Mouse (Mus musculus) erythroid progenitor cell, adult 5-6 weeks (primary cell): ENCODE measurements around the gene Pla2g2c. TPM values are rescaled to one million over a fixed set of nuclear protein-coding genes. Genes with fewer than 3 reads are reported as not detected.

ENCODE experiments used
- ATAC-seq: replicated peaks from 2 replicates; pipeline ENCODE4 v1.8.0; 2016; ENCODE audit warnings: moderate number of reproducible peaks, mild to moderate bottlenecking, moderate TSS enrichment, inconsistent platforms; ENCODE audit not compliant: poor library complexity, low FRiP score, severe bottlenecking
- total RNA-seq, 2 experiments: library from RNA; stranded (forward) in 1 of 2; stranded (reverse) in 1 of 2; fragments of 150-400 nt in 1 of 2; fragments of 186-747, 209-891 nt in 1 of 2; gene quantifications; 2 replicates each; pipeline versions ENCODE4 v1.2.3 to v1.2.4; 2015 to 2017; ENCODE audit warnings: low replicate concordance in 2 of 2

The Pla2g2c gene
- total RNA-seq, 2 experiments from 2014 or later: not detected

DNA sequence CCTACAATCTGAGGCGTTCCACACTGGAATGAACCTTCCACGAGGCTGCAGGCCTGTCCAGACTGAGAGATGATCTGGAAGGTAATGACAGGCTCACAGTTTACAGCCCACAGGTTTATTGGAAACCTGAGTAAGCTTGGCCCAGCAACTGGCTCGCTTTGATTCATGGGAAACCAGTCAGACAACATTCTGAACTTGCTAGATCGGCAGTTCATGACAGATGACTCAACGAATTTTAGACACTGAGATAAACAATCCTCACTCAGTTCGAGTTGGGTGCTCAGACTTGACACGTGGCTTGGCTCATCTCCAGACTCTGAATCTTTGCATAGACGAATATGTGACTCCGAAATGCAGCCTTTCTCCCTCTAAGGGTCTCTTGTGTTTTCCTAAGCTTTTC is 68.0 kb downstream of the Pla2g2c start:
- ATAC-seq: no peak

- no peak for ATAC-seq
Observed at GRCm38 (mm10) chr4:138793276-138793675, 68.7 kb downstream of the Pla2g2c start.

DNA sequence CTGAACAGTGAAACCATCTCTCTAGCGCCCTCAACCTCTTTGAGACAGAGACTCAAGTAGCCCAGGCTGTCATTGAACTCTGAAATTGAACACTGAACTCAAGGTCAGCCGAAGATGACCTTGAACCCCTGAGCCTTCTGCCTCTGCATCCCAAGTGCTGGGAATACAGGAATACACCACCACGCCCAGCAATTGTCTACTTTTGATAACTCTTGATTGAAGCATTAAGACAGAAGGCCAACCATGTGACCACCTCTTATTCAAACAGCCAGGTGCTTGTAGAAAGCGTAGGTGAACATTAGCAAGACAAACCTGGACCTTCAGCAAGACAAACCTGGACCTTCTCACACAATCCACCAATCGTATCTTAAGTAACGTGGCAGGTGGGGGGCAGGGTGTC is 69.8 kb downstream of the Pla2g2c start:
- no peak for ATAC-seq

Other genes with a start within 250 kb of the Pla2g2c start
- gene Vwa5b1, start 88.9 kb upstream of the Pla2g2c start, total RNA-seq (2015; ENCODE audit: low replicate concordance): not detected in 2 replicates
- not detected in 2 replicates for gene Vwa5b1, start 88.9 kb upstream of the Pla2g2c start, total RNA-seq (2017; ENCODE audit: low replicate concordance)
- not detected in 2 replicates for gene Ubxn10, start 12.4 kb downstream of the Pla2g2c start, total RNA-seq (2015; ENCODE audit: low replicate concordance)
- not detected in 2 replicates for gene Ubxn10, start 12.4 kb downstream of the Pla2g2c start, total RNA-seq (2017; ENCODE audit: low replicate concordance)
- not detected in 2 replicates for gene Pla2g2f, start 32.8 kb downstream of the Pla2g2c start, total RNA-seq (2015; ENCODE audit: low replicate concordance)
- not detected in 2 replicates for gene Pla2g2f, start 32.8 kb downstream of the Pla2g2c start, total RNA-seq (2017; ENCODE audit: low replicate concordance)
- not detected in 2 replicates for gene Pla2g2d, start 50.9 kb downstream of the Pla2g2c start, total RNA-seq (2015; ENCODE audit: low replicate concordance)
- gene Pla2g2d, start 50.9 kb downstream of the Pla2g2c start, total RNA-seq (2017; ENCODE audit: low replicate concordance): not detected in 2 replicates
- gene Pla2g5, start 138.7 kb downstream of the Pla2g2c start, total RNA-seq (2015; ENCODE audit: low replicate concordance): not detected in 2 replicates
- gene Pla2g5, start 138.7 kb downstream of the Pla2g2c start, total RNA-seq (2017; ENCODE audit: low replicate concordance): not detected in 2 replicates
- gene Gm13030, start 149.2 kb downstream of the Pla2g2c start, total RNA-seq (2015; ENCODE audit: low replicate concordance): not detected in 2 replicates
- not detected in 2 replicates for gene Gm13030, start 149.2 kb downstream of the Pla2g2c start, total RNA-seq (2017; ENCODE audit: low replicate concordance)
- gene Pla2g2e, start 153.2 kb downstream of the Pla2g2c start, total RNA-seq (2015; ENCODE audit: low replicate concordance): not detected in 2 replicates
- gene Pla2g2e, start 153.2 kb downstream of the Pla2g2c start, total RNA-seq (2017; ENCODE audit: low replicate concordance): not detected in 2 replicates
- not detected in 2 replicates for gene Otud3, start 189.2 kb downstream of the Pla2g2c start, total RNA-seq (2015; ENCODE audit: low replicate concordance)
- gene Otud3, start 189.2 kb downstream of the Pla2g2c start, total RNA-seq (2017; ENCODE audit: low replicate concordance): 0.13 and 0.83 TPM in 2 replicates
- not detected in 2 replicates for gene Rnf186, start 242.3 kb downstream of the Pla2g2c start, total RNA-seq (2015; ENCODE audit: low replicate concordance)
- gene Rnf186, start 242.3 kb downstream of the Pla2g2c start, total RNA-seq (2017; ENCODE audit: low replicate concordance): not detected in 2 replicates
- 0.42 and 1.8 TPM in 2 replicates for gene Tmco4, start 248.1 kb downstream of the Pla2g2c start, total RNA-seq (2015; ENCODE audit: low replicate concordance)
- 1.1 and 2.1 TPM in 2 replicates for gene Tmco4, start 248.1 kb downstream of the Pla2g2c start, total RNA-seq (2017; ENCODE audit: low replicate concordance)